Mouse (Mus musculus) urinary bladder, adult 2 months (tissue): ENCODE measurements around the gene Ssna1. TPM values are rescaled to one million over a fixed set of nuclear protein-coding genes. Genes with fewer than 3 reads are reported as not detected.

ENCODE experiments used
- DNase-seq: peaks from one replicate; pipeline ENCODE4 v3.0.0; 2022; ENCODE audit warnings: low spot score
- polyA plus RNA-seq: library from polyadenylated mRNA; depleted of rRNA; stranded (reverse); fragments of >200 nt; gene quantifications from 2 replicates; pipeline ENCODE4 v1.2.3, GENCODE M21; 2012

Ssna1 gene
- polyA plus RNA-seq, 1 experiment: 84.8 TPM

GRCm38 (mm10) chr2:25290101-25290815 is 18.0 kb upstream of the Ssna1 start:
- DNase-seq: no peak

- no peak for DNase-seq
These were observed 17.4 kb upstream of the Ssna1 start, which contains the start of gene Lrrc26 for GRCm38 (mm10) chr2:25289651-25290050. TSS of gene Lrrc26 (plus strand) at chr2:25289915.

GRCm38 (mm10) chr2:25288734-25289345 is 16.6 kb upstream of the Ssna1 start:
- no peak for DNase-seq

DNA sequence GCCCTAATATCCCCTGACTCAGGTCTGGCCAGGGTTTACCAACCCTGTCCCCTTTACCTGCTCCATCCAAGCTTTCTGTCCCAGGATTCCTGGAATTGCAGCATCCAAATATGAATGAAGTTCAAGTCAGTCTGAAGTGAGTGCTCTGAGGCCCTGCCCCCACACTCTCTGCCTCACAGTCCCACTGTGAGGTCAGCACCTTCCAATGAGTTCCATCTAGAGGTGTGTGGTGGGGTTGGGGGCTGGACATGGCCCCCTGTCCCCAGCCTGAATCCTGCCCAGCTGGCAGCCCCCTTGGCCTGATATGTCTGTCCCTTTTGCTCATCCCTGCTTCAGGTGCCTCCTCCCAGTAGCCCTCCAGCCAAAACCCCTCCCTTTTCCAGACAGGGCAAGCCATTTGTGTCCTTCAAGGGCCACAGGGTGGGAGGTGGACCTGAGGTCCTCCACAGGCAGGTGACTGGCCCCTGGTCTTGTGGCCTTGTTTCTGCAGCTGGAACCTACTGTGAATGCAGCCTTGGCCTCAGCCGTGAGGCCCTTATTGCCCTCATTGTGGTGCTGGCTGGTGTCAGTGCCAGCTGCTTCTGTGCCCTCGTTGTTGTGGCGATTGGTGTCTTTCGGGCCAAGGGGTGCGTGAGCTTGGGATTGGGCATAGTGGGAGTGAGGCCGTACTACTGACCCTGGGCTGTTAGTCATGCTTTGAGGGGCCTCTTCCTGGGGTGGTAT is 15.8 kb upstream of the Ssna1 start, which contains the start of gene Tmem210:
Tmem210 (plus strand) TSS at position 219 of the 723 bp plus-strand sequence.
- DNase-seq: no peak

DNA sequence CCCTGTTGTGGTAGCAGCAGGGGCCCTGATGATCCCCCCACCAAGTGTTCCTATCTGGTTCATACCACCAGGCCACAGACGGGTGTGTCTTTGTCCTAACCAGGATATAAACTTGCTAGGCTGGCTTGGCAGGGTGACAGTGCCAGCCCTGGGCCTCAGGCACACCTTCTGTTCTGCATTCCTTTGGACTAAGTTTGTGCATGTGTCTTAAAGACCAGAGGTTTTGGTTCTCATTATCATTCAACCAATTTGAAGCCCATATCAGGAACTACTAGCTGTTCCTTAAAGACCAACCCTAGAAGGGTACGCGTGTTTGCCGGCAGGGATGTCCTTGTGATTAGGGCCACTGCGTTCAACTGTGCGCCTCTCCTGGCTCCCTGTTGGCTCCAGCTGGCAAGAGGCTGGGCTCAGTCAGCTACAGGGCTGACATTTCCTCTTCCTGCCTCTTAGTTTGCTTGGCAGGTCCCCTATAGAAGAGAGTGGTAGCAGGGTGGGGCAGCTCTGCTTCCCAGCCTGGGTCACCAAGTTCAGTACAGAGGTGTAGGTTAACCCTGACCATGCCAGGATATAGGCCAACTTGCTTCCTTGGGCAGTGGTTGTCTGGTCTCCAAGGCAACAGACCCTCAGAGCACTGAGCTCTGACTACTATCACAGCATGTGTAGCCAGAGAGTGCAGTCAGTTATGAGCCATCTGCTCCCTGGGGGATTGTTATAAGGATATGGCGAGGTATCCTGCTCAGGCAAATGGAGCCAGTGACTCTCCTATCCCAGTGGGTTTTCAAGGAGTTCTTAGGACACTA is 14.8 kb upstream of the Ssna1 start:
- no peak for DNase-seq

GRCm38 (mm10) chr2:25286314-25286713 is 14.1 kb upstream of the Ssna1 start:
- no peak for DNase-seq

DNA sequence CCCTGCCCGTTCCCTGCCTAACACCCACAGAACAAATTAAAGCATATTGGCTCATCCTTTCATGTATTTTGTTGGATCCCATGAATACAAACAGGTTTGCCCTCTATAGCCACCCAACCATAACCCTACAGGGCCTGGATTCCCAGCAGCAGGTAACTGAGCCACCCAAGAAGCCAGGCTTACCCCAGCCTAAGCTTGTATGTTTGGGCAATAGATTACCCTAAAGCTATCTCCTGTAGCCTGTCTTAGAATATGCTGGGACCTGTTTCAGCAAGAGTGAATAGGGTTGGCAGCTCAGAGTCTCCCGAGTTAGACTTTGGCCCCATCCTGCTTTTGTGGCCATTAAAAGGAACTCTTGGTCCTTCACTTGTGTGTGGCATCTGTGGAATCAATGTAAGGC is 13.3 kb upstream of the Ssna1 start:
- DNase-seq: no peak

DNA sequence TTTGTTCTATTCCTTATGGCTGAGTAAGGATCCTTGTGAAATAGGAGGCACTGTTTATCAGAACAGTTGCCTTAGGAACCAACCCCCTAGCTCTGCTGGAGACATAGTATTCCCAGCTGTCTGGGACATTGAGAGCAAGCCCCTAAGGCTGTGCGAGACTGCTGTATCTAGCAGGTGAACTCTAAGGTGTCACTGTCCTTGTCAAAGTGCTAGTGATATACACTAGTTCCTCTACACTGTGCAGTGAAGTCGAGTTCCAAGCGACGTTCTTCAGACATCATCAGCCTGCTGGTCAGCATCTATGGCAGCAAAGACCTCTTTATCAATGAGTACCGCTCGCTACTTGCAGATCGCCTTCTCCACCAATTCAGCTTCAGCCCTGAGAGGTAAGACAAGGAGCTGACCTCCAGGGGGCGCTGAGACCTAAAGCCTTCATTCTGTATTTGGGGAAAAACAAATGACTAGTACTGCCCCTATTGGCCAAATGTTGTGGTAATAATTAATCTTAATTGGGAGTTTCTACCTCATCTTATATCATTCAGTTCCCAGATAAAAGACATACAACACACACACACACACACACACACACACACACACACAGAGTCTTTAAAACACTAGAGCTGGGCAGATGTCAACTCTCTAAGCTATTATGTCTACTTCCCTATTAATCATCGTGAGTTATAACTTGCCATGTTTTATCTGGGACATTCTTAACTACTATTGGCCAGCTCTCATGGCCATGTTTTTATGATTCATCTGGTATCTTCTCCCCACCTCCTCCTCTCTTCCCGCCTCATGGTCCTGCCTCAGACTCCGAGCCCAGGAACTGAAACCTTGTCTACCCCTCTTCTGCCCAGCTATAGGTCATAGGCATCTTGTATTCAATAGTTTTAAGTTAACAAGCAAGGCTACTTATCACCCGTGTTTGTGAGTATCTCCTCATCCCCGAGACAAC is 7.0 kb upstream of the Ssna1 start:
- DNase-seq: peak; percentile 62

- DNase-seq: no peak
These were observed 772 bp upstream of the Ssna1 start for GRCm38 (mm10) chr2:25273010-25273409.

GRCm38 (mm10) chr2:25272515-25272914 is 277 bp upstream of the Ssna1 start:
- no peak for DNase-seq

- DNase-seq: no peak
These were observed 4.4 kb downstream of the Ssna1 start for GRCm38 (mm10) chr2:25267746-25268309.

DNA sequence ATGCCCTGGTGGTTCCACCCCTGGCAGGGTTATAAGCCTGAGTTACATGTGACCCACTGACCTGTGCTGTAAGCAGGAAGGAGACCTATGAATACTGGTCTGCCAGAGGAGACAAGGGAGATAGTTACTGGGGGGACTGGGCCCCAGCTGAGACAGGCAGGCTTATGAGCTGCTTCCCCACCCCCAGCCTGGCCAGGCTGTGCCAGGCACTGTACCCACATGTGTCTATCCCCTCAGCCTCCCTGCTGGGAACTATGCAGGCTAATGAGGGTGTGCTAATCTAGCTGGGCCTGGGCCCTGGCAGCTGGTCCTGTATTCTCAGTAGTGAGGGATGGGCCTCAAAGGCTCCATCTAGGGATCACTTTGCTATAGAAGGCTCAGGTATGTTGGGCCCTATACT is 5.0 kb downstream of the Ssna1 start:
- no peak for DNase-seq

DNA sequence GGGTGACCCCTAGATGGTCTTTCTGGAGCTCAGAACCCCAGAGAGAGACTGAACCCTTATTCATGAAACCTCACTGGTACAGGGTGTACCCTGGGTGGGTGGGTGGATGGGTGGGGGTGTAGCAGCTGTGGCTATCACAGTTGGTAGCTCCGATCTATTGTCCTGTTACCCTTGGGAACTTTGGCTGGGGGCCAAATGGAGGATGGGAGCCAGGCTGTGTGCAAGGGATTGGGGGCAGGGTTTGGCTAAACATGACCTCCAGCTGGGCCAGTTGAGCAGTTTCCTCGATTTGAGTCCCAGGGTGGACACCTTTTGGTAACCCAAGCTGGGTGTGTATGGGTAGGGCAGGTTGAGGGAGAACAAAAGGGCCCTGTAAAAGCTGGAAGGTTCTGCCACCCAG is 5.5 kb downstream of the Ssna1 start:
- DNase-seq: peak; percentile 36

- peak; percentile 48 for DNase-seq
These were observed 6.2 kb downstream of the Ssna1 start for GRCm38 (mm10) chr2:25265897-25266656.

- DNase-seq: no peak
These were observed 7.4 kb downstream of the Ssna1 start for GRCm38 (mm10) chr2:25264851-25265250.

- DNase-seq: no peak
These were observed 8.0 kb downstream of the Ssna1 start for GRCm38 (mm10) chr2:25264286-25264660.

- no peak for DNase-seq
These were observed 8.5 kb downstream of the Ssna1 start for GRCm38 (mm10) chr2:25263623-25264285.

DNA sequence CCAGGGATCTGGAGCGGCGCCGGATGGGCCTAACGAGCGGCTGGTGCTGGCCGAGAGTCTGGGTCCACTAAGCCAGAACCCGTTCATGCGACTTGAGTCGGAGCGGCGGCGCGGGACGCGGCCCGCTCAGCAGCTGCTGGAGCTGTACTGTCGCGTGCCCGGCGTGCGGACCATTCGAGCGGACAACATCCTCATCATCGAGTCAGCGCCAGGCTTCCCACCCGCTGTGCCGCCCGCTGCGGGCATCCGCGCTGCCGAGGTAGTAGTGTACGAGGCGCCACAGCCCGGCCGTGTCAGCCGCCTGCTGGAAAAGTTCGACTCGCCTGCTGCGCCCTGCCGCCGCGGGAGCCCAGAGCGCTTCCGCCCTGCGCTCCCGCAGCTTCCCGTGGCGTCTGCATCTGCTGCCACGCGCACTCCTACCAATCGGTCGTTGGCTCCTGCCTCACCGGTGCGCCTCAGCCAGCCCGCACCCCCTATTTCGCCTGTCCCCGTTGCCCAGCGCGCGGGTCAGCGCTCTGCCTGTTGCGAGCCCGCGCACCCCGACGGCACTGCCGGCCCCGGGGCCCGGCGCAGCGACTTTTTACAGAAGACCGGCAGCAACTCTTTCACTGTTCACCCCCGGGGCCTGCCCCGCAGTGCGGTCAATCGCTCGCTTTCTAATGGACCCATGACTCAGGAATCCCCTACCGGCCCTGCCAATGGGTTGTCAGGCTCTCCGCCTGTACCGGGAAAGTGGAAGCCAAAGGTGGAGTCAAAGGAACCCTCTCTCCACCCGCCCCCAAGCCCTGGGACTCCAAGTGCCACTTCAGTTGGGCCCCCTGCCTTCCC is 9.2 kb downstream of the Ssna1 start:
- peak; percentile 36 for DNase-seq
